Mouse (Mus musculus) testis, adult 2 months (tissue): Measurements from ENCODE around the gene Fkbp6.

Experiments
- CTCF ChIP-seq: fragments of 200-500 bp; IDR thresholded peaks from 2 replicates; pipeline ENCODE4 v1.5.1; 2012; ENCODE audit warnings: low read depth, mild to moderate bottlenecking, inconsistent platforms, low read length, moderate library complexity; ENCODE audit not compliant: control insufficient read depth, insufficient read depth, insufficient replicate concordance
- POLR2A ChIP-seq: fragments of 200-500 bp; IDR thresholded peaks from 2 replicates; pipeline ENCODE4 v1.6.1; 2012; ENCODE audit warnings: low read depth, mild to moderate bottlenecking, inconsistent platforms, low read length, moderate library complexity; ENCODE audit not compliant: control insufficient read depth

DNA sequence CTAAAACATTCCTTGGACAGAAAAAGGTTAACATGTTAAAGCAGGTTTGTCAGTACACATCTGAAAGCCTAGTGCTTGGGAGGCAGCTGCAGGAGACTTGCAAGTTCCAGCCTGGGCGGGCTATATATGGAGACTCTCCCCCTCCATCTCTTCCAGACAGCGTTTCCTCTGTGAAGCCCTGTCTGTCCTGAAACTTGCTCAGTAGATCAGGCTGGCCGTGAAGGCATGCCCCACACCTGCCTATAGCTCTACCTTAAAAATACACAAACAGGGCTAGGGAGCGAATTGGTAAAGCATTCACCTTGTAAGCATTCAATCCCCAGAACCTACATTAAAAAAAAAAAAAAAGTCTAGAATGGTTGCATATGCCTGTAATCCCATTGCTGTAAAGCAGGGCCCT lies 20.4 kb downstream of the Fkbp6 start:
- TF ChIP-seq POLR2A (no peak), CTCF (no peak)
